Mouse (Mus musculus): ENCODE measurements around the gene Wfdc9.

Gene Wfdc9

DNA sequence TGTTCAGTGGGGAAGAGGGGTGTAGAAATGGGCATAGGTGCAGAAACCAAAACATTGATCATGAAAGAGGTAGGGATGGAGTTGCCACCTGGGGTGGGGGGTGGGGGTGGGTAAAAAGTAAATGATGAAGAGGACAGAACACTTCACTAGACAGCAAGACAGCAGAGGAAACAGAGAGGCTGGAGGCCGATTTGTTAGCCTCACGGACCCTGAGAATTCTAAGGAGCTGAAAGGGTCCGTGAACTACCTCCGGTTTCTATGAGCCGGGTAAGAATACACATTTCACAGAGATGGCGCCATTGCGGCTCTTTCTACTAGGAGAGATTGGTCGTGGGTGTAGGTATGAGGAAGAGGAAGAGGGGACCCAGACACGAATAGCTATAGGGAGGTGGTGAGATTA is at the start of gene Wfdc9:
TSS of gene Wfdc9 (minus strand) at position 101 of the 400 bp plus-strand sequence.
- DNase-seq (ENCODE audit: low read depth): no peak

DNA sequence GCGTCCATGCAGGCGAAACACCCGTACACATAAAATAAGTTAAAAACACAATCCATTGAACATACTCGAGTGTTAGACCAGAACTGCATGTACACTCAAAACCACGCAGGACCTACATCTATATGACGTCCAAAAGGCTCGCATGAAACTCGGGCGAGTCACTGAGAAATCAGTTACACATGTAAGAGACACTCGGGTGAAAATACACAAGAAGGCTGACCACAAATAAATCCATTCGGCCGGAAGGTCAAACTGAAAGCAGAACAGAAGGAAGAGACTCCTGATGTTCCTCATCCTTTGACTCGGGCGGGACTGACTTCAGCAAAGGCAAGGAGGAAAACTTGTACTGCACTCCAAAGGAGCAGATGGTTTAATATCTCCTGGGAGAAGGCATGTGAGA is 49.6 kb upstream of the Wfdc9 start:
- no peak for DNase-seq (ENCODE audit: low read depth)

DNA sequence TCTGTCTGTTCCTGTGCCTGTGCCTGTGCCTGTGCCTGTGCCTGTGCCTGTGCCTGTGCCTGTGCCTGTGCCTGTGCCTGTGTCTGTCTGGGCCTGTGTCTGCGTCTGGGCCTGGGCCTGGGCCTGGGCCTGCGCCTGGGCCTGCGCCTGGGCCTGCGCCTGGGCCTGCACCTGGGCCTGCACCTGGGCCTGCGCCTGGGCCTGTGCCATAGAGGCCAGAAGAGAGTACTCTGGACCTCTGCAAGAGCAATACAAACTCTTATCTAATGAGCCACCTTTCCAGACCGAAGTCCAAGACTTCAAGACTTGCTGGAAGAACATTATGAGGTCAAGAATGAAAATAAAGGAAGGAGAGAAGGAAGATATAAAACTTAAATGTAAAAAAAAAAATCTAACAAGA is 48.9 kb upstream of the Wfdc9 start:
- DNase-seq (ENCODE audit: low read depth): no peak

DNA sequence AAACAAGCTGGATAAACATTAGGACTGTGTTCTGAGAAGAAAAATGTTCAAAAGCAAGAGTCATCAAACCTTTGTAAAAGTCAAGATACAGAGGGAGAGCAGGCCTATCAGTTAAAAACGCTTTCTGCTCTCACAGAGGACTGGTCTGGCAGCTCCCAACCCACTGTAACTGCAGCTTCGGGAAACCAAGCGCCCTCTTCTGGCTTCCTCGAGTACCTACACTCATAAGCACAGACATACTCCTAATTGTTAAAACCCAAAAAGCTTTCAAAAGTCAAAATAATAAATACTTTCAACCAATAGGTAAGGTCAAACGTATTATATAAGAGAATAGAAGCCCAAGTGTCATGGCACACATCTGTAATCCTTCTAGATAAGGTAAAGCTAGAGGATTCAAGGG is 47.9 kb upstream of the Wfdc9 start:
- no peak for DNase-seq (ENCODE audit: low read depth)

DNA sequence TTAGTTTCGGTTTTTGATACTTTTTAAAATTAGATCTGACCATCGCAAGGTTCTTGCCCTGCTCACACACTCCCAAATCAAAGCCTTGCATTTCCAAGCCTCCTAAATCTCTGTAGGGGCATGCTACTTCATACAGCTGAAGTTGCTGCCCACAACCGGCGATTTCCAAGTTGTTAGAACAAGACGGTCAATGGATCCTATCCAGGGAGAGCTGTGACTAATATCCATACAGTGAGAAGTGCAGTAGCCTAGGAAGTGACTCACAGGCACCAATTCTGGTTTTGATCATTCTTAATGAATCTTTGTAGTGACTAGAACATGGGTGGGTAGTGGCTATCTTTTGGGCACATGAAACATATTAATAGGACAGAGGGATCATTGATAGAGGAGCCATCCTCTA is 45.4 kb upstream of the Wfdc9 start:
- DNase-seq (ENCODE audit: low read depth): no peak

DNA sequence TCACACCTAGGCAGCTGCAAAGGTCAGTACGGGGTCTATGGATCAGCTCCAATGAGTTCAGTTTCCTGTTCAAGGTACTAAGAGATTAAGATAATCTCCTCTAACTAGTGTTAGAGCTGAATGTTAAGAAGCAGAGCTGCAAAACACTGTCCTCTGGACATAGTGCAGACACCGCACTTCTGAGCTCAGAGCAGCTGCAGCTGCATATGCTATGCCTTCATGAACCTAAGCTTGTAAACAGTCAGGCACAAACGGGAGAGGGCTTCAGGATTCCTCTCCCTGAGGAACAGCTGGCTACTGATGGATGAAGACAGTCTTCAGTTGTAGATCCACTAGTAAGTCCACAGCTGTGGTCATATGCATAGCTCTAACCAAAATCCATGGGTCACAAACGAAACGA is 44.6 kb upstream of the Wfdc9 start:
- DNase-seq (ENCODE audit: low read depth): no peak

DNA sequence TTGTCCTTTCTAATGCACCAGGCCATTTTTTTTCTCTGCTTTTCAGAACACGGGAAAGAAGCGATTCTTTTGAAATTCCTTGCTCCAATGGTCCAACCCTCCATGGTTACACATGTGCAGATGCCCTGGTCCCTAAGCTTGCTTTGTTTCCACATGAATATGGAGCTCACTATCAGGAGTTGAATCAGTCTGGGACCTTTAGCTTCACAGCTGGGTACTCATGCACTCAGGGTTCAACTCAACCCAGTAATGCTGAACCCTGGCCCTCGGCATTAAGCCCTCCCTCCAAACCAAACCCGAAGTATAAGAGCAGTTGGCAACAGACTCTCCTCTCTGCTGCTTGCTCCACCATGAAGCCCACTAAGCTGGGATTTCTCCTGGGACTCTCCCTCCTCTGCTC is 41.8 kb upstream of the Wfdc9 start, which contains the start of gene Spint4:
TSS of gene Spint4 (plus strand) at position 301 of the 400 bp plus-strand sequence.
- DNase-seq (ENCODE audit: low read depth): no peak

DNA sequence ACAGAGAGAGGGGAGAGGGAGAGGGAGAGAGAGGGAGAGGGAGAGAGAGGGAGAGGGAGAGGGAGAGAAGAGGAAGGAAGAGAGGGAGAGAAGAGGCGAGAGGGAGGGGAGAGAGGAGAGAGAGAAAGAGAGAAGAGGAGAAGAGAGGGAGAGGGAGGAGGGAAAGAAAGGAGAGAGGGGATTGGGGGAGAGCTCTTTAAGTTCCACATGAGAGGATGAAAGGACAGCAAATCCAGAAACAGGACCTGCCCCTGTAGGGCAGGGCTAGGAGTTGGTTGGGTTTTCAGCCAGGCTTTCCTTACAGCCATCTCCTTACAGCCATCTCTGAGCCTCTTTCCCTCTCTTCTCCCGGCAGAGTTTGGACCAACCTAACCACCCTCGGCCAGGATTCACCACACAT is 28.4 kb upstream of the Wfdc9 start, which contains the start of gene Wfdc13:
TSS of gene Wfdc13 (plus strand) at position 301 of the 400 bp plus-strand sequence.
- no peak for DNase-seq (ENCODE audit: low read depth)

DNA sequence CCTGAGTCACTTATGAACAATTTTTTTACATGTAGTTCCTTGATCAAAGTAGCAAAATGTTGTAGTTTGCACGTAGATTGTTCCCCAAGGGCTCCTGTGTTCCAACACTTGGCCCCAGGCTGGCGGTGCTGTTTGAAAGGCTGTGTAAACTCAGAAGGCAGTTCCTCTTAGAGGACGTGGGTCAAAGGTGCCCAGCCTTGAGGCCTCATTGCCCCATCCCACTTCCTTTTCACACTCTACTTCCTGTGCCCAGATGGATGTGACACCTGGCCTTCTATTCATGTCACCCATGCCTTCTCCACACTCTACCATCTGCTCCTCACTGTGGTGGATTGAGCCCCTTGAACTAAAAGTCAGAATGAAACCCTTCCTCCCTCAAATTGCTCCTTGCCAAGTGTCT is 23.5 kb upstream of the Wfdc9 start:
- no peak for DNase-seq (ENCODE audit: low read depth)

DNA sequence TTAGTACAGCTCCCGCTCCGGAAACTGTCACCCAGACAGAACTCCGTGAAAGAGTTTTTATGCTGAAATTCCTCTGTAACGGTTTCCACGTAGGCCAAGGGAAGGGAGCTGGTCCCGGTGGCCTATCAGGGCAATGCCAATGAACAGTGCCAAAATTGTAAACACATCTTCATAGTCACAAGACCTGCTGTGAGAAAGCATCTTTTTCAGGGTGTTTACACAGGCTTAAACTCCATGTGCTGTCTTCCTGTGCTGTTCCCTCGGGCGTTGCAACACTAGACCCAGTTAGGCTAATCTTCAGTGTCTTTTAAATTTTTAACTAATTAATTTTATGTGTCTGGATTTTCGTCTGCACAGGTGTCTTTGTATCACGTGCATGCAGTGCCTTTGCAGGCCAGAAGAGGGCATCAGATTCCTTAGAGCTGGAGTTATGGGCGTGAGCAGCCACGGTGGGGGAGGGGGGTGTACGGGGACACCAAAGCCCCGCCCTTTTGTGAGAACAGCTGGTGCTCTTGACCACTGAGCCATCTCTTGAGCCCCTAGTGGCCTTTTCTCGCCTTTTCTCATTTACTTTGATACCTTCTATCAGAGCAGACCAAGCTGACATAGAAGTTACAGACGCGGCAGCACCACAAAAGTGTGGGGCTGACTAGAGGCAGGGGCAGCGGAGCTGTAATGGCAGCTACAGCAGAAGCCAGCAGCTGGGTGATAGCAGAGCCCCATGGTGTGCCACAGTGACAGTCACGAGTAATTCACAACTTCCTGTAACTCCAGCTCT is 22.7 kb upstream of the Wfdc9 start:
- DNase-seq (ENCODE audit: low read depth): peak; percentile 32

DNA sequence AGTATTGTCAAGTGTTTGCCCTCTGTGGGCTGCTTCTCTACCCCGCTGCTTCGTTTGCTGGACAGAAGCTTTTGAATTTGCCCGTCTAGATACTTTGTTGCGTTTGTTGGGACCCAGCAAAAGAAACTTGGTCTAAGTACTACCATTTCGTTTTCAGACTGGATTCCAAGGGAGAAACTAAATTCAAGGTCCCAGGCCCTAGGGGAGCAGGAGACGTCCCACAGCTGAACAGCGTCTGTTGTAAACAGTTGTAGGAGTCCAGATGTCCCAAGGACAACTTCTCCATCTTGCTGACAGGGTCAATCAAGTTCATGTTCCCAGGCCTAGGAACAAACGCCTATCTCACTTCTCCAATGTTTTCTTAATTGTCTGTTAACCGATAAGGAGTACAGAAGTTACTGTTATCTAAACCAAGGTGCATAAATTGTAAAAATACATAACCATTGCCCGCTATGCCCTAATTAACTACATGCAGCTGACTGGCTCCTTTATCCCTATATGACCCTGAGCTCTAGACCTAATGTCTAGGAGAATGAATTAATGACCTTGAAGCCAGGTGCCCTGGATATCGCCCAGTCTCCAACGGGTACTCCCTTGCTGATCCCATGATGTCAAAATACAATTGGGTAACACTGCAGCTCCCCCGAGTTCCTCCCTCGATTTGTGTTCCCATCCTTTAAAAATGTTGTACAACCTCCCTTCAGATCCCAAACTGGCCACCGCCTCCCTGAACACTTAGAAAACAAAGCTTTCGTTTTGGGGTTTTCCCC is 20.7 kb upstream of the Wfdc9 start:
- no peak for DNase-seq (ENCODE audit: low read depth)

DNA sequence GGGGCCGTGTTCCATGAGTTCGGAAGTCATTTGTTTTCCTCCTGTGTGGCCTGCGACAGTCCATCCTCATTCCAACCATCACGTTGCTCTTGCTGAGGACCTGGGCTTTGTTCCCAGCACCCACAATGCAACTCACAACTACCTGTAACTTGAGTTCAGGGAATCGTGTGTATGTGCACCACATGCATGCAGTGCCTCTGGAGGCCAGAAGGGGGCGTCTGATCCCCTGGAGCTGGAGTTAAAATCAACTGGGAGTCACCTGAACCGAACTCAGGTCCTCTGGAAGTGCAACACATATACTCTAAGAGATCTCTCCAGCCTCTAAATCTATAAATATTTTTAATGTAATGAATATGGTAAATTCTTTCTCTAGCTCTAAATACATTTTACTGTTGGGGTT is 19.7 kb upstream of the Wfdc9 start:
- no peak for DNase-seq (ENCODE audit: low read depth)

DNA sequence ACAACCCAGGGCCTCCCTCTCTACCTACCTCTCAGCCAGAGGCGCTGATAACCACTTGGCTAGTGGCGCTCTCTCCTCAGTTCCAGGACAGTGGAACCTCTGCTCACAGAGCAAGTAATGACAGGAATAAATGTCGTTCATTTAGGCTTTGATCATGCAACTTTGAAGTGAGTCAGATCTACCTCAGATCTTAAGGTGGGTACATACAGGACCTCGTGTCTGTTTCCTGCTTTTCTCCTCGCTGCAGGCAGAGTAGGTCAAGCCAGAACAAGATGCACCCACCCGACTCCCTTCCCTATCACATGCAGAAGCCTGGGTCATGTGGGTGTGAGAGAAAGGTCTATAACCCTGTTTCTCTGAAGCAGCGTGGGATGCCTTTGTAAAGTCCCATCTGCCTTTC is 17.6 kb upstream of the Wfdc9 start, which contains the start of gene Wfdc11:
TSS of gene Wfdc11 (minus strand) at position 101 of the 400 bp plus-strand sequence.
- DNase-seq (ENCODE audit: low read depth): no peak

DNA sequence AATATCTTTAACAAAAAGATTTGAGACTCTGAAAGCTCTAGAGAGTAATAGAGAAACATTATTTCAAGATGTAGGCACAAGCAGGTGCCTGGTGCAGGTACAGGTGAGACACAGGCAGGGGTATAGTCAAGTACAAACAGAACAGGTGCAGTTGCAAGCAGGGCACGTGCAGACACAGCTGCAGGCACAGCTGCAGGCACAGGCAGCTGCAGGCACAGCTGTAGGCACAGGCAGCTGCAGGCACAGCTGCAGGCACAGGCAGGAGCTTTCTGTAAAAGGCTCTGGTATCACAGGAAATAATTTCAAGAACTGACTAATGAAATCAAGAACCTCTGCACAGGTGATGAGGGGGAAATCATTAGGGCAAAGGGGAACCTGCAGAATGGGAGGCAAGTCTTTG is 14.6 kb upstream of the Wfdc9 start:
- no peak for DNase-seq (ENCODE audit: low read depth)

DNA sequence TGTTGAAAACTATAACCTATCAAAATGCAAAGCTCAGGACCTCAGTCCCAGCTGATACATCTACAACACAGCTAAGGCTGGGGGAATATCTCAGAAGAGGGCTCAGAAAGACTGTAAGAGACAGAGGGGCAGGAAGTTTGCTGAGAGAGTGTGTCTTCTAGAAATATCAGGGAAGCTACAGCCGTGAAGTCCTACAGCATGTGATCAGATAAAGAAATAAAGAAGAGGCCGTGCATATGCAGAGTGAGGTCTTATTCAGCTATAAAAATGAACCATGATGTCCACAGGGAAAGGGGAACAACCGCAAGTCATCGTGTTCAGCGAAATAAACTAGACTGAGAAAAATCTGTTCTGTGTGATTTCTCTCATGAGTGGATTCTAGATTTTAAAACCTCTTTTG is 13.9 kb upstream of the Wfdc9 start:
- DNase-seq (ENCODE audit: low read depth): no peak

DNA sequence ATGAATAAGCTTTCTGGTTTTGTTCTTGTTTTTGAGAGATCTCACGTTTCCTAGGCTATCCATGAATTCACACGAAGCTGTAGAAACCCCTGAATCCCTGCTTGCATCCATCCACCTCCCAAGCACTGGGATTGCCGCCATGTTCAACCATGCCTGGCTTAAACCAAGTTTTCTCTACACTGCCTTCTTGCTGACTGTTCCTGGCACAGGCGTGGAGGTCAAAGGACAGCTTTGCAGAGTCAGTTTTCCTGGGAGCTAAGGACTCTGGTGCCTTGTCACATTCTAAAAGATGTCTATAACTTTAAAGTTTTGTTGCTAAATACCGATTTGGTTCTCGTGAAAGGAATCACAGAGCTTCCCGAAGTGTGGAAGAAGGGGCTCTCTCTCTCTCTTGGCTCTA is 8.5 kb upstream of the Wfdc9 start:
- DNase-seq (ENCODE audit: low read depth): no peak

DNA sequence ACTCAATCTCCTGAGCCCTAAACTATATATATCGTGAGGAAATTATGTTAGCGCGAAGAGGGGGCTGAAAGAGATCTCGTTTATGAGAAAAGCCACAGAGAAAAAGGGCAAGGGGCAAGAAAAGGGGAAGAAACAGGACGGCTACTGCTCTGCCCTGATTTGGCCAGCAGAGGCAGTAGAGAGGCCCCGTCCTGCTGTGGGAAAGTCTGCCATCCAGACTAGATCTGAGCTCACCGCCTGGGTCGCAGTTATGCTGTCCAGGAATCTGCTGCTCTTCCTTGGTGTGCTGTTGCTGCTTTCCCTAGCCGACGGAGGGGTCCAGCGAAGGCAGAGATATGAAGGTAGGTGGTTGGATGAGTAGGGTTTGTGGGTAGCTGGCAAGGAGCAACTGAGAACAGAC is 525 bp downstream of the Wfdc9 start, which contains the start of gene Wfdc10:
TSS of gene Wfdc10 (plus strand) at position 189 of the 400 bp plus-strand sequence.
- DNase-seq (ENCODE audit: low read depth): no peak

DNA sequence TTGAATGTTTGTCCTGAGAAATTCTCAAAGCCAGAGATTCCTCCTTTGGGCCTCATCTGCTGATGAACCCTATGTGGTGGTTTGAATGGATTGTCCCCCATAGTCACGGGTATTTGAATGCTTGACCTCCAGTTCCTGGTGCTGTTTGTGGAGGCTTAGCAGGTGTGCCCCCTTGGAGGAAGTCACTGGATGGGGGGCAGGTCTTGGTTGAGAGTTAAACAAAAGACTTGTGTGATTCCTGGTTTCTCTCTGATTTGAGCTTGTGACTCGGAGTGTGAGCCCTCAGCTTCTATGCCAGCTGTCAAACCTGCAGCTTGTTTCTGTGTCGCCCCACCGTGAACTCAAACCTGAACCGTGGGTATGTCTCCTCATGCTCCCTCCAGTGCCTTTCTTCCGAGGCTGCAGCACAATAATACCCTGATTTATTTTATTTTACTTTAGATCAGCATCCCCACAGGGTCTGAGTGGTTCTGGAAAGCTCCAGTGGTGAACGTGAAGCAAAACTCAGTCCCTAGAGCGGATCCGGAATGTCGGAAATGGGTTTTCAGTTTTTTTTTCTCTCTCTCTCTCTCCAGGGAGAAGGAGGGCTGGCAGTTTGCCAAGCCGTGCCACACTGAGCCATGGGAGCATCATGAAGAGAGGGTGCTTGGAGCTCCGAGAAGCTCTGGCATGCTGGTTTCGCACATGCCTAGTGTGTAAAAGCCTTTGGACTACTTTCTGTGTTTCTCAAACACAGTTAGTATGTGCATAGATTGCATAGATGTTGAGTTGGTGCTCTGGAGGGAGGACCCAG is 14.3 kb downstream of the Wfdc9 start:
- no peak for DNase-seq (ENCODE audit: low read depth)

DNA sequence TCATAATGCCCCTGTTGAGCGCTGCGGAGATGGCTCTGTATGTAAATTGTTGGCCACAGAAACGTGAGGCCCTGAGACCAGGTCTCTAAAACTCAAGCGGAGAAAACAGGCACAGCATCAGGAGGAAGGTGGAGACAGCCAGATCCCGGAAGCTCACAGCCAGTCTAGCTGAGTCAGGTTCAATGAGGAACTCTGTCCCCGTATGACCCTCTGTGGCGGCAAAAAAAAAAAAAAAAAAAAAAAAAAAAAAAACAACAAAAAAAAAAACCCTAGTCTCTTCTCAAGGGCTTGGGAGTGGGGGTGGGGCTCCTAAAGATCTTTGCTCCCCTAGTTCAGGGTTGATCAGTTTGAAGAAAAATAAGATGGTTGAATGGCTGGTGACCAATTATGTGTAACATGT is 15.3 kb downstream of the Wfdc9 start:
- no peak for DNase-seq (ENCODE audit: low read depth)

DNA sequence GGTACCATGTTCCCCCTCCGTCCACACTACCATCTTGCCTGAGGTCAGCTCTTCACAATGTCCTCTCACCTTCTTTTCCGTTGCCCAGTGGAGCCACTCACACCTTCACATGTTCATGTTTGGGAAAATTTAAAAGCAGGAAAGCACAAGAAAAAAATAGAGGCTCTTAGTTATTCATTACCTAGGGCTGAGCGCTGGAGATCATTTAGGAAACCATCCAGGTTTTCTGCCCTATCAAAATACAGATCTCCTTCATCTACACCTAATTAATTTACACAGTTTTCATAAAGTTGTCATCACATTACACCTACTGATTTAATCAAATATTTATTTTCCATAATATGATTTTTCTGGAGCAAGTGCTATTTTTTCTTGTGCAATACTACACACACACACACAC is 17.7 kb downstream of the Wfdc9 start, which contains the start of gene Wfdc16:
TSS of gene Wfdc16 (minus strand) at position 101 of the 400 bp plus-strand sequence.
- DNase-seq (ENCODE audit: low read depth): no peak

DNA sequence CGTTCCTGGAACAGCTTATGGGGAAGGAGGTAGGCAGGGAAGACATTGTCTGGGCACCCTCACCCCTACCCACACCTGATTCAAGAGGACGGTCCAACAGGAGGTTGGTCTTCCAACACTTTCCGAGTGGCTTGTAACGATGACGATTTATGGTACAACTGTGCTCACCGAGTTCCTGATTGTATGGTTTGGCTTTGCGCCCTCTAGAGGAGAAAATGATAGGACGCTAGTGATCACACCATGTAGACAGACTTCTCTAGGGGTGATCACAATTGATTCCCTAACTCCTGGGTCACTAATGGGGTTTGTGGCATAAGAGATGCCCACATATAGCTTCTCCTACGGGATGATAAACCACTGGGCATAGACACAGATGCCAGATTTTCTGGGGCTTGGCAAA is 21.1 kb downstream of the Wfdc9 start:
- DNase-seq (ENCODE audit: low read depth): no peak

DNA sequence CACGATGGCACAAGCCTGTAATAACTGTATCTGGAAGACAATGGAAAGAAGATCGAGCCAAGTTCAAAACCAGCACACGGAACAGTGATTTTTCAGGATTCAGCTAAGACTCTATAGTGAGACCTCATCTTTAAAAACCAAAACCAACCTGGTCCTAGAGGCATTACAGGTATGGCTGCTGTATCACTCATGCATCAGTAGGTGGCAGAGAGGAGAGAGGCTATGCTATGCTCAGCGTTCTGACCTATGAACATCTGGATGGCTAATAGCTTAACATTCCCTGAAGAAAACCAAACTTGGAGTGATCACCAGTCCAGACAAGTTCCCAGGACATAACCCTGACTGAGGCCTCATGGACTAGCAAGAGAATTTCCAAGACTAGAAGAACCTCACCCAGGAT is 34.6 kb downstream of the Wfdc9 start:
- DNase-seq (ENCODE audit: low read depth): no peak
